Mouse (Mus musculus) MEL (cell line): Measurements from ENCODE around the gene Calm3. TPM values are rescaled to one million over a fixed set of nuclear protein-coding genes. Genes with fewer than 3 reads are reported as not detected.
A peak's percentile ranks its signal among the peaks of the same experiment; 100 is the strongest.

Experiments
- DNase-seq: peaks from one replicate; pipeline ENCODE4 v3.0.0; 2011; ENCODE audit warnings: low read depth, low spot score
- H3K27ac ChIP-seq: 2 replicates; pipeline ENCODE4 v1.5.1; 2012; ENCODE audit warnings: low read depth, mild to moderate bottlenecking, control low read depth, low read length, moderate library complexity; ENCODE audit not compliant: control insufficient read depth
- H3K27me3 ChIP-seq, 2 experiments: fragments of 150-350 bp in 1 of 2; sonication (generic) in 1 of 2; 2 replicates each; pipeline ENCODE4 v1.6.1; 2012; ENCODE audit warnings: low read length in 2 of 2, mild to moderate bottlenecking in 2 of 2, improper control_type of control experiment in 1 of 2, moderate library complexity in 1 of 2; ENCODE audit not compliant: insufficient read depth in 2 of 2, control insufficient read depth in 1 of 2
- H3K36me3 ChIP-seq, 2 experiments: 2 replicates each; pipeline ENCODE4 v1.6.1; 2012 to 2014; ENCODE audit warnings: low read length in 2 of 2, improper control_type of control experiment in 1 of 2, inconsistent platforms in 1 of 2, mild to moderate bottlenecking in 1 of 2; ENCODE audit not compliant: insufficient read depth in 2 of 2, control insufficient read depth in 1 of 2
- H3K4me1 ChIP-seq, 2 experiments: fragments of 150-350 bp in 1 of 2; sonication (generic) in 1 of 2; 2 replicates each; pipeline ENCODE4 v1.6.1; 2012; ENCODE audit warnings: low read length in 2 of 2, improper control_type of control experiment in 1 of 2, mild to moderate bottlenecking in 1 of 2; ENCODE audit not compliant: insufficient read depth in 2 of 2, control insufficient read depth in 1 of 2
- H3K4me3 ChIP-seq, 2 experiments: fragments of 150-350 bp in 1 of 2; sonication (generic) in 1 of 2; 2 replicates each; pipeline ENCODE4 v1.5.1; 2012; ENCODE audit warnings: low read depth in 2 of 2, low read length in 2 of 2, mild to moderate bottlenecking in 2 of 2, moderate library complexity in 2 of 2, control low read depth in 1 of 2, improper control_type of control experiment in 1 of 2; ENCODE audit not compliant: control insufficient read depth in 1 of 2, insufficient read depth in 1 of 2
- H3K79me2 ChIP-seq: 2 replicates; pipeline ENCODE4 v1.6.1; 2012; ENCODE audit warnings: mild to moderate bottlenecking, low read length, moderate library complexity; ENCODE audit not compliant: control insufficient read depth, poor library complexity, insufficient read depth
- H3K9ac ChIP-seq: 2 replicates; pipeline ENCODE4 v1.6.1; 2012; ENCODE audit warnings: low read depth, mild to moderate bottlenecking, control low read depth, low read length, moderate library complexity; ENCODE audit not compliant: control insufficient read depth, poor library complexity, severe bottlenecking
- H3K9me3 ChIP-seq: fragments of 150-350 bp; sonication (generic); replicated peaks from 2 replicates; pipeline ENCODE4 v1.6.1; 2012; ENCODE audit warnings: mild to moderate bottlenecking, low read length, improper control_type of control experiment, moderate library complexity; ENCODE audit not compliant: insufficient read depth
- BHLHE40 ChIP-seq: IDR thresholded peaks from 2 replicates; pipeline ENCODE4 v1.6.1; 2012; ENCODE audit warnings: low read depth, mild to moderate bottlenecking, inconsistent platforms, low read length, improper control_type of control experiment, borderline replicate concordance
- CHD1 ChIP-seq: IDR thresholded peaks from 2 replicates; pipeline ENCODE4 v1.6.1; 2012; ENCODE audit warnings: low read depth, mild to moderate bottlenecking, inconsistent platforms, low read length, improper control_type of control experiment
- CTCF ChIP-seq, 3 experiments: IDR thresholded peaks in 2 of 3; conservative IDR thresholded peaks in 1 of 3; 2 replicates each; pipeline ENCODE4 v1.5.1; 2011 to 2012; ENCODE audit warnings: low read length in 3 of 3, low read depth in 2 of 3, mild to moderate bottlenecking in 2 of 3, improper control_type of control experiment in 1 of 3, inconsistent platforms in 1 of 3, mixed read lengths in 1 of 3, moderate library complexity in 1 of 3; ENCODE audit not compliant: control insufficient read depth in 1 of 3, insufficient read depth in 1 of 3, poor library complexity in 1 of 3, severe bottlenecking in 1 of 3
- E2F4 ChIP-seq: IDR thresholded peaks from 2 replicates; pipeline ENCODE4 v1.6.1; 2011; ENCODE audit warnings: low read depth, low read length, improper control_type of control experiment, borderline replicate concordance
- ELF1 ChIP-seq: IDR thresholded peaks from 2 replicates; pipeline ENCODE4 v1.6.1; 2014; ENCODE audit warnings: low read depth, mild to moderate bottlenecking, inconsistent platforms, low read length, improper control_type of control experiment, moderate library complexity
- HCFC1 ChIP-seq: IDR thresholded peaks from 2 replicates; pipeline ENCODE4 v1.6.1; 2012; ENCODE audit warnings: low read depth, mild to moderate bottlenecking, inconsistent platforms, low read length, improper control_type of control experiment, moderate library complexity
- KAT2A ChIP-seq: conservative IDR thresholded peaks from 2 replicates; pipeline ENCODE4 v1.6.1; 2012; ENCODE audit warnings: low read depth, low read length, improper control_type of control experiment, inconsistent platforms
- MYB ChIP-seq: IDR thresholded peaks from 2 replicates; pipeline ENCODE4 v1.6.1; 2011; ENCODE audit warnings: mild to moderate bottlenecking, low read depth, low read length, improper control_type of control experiment
- NELFE ChIP-seq: IDR thresholded peaks from 2 replicates; pipeline ENCODE4 v1.6.1; 2011; ENCODE audit warnings: low read depth, low read length, improper control_type of control experiment
- POLR2AphosphoS2 ChIP-seq: IDR thresholded peaks from 2 replicates; pipeline ENCODE4 v1.6.1; 2011; ENCODE audit warnings: low read length, improper control_type of control experiment
- POLR2AphosphoS5 ChIP-seq: IDR thresholded peaks from 2 replicates; pipeline ENCODE4 v1.6.1; 2012; ENCODE audit warnings: low read depth, borderline replicate concordance, mild to moderate bottlenecking, inconsistent platforms, low read length, moderate library complexity, mixed read lengths
- RAD21 ChIP-seq: IDR thresholded peaks from 2 replicates; pipeline ENCODE4 v1.6.1; 2011; ENCODE audit warnings: mild to moderate bottlenecking, low read depth, low read length, improper control_type of control experiment
- RCOR1 ChIP-seq: IDR thresholded peaks from 2 replicates; pipeline ENCODE4 v1.6.1; 2012; ENCODE audit warnings: low read depth, mild to moderate bottlenecking, inconsistent platforms, low read length, improper control_type of control experiment
- SIN3A ChIP-seq: IDR thresholded peaks from 2 replicates; pipeline ENCODE4 v1.6.1; 2012; ENCODE audit warnings: low read length, improper control_type of control experiment, inconsistent platforms
- SMC3 ChIP-seq: IDR thresholded peaks from 2 replicates; pipeline ENCODE4 v1.6.1; 2011; ENCODE audit warnings: low read depth, low read length, improper control_type of control experiment
- TBP ChIP-seq: IDR thresholded peaks from 2 replicates; pipeline ENCODE4 v1.8.0; 2011; ENCODE audit warnings: low read depth, low read length, improper control_type of control experiment
- UBTF ChIP-seq: IDR thresholded peaks from 2 replicates; pipeline ENCODE4 v1.6.1; 2012; ENCODE audit warnings: low read depth, mild to moderate bottlenecking, inconsistent platforms, low read length, improper control_type of control experiment, moderate library complexity, borderline replicate concordance; ENCODE audit not compliant: insufficient read depth
- USF1 ChIP-seq: IDR thresholded peaks from 2 replicates; pipeline ENCODE4 v1.6.1; 2014; ENCODE audit warnings: low read depth, mild to moderate bottlenecking, inconsistent platforms, low read length, improper control_type of control experiment, moderate library complexity
- ZC3H11A ChIP-seq: IDR thresholded peaks from 2 replicates; pipeline ENCODE4 v1.6.1; 2012; ENCODE audit warnings: low read depth, mild to moderate bottlenecking, inconsistent platforms, low read length, improper control_type of control experiment
- ZKSCAN1 ChIP-seq: IDR thresholded peaks from 2 replicates; pipeline ENCODE4 v1.6.1; 2012; ENCODE audit warnings: low read depth, mild to moderate bottlenecking, inconsistent platforms, low read length, improper control_type of control experiment, moderate library complexity
- ZMIZ1 ChIP-seq: IDR thresholded peaks from 2 replicates; pipeline ENCODE4 v1.6.1; 2012; ENCODE audit warnings: low read depth, mild to moderate bottlenecking, inconsistent platforms, low read length, improper control_type of control experiment, moderate library complexity
- ZNF384 ChIP-seq: IDR thresholded peaks from 2 replicates; pipeline ENCODE4 v1.6.1; 2012; ENCODE audit warnings: low read depth, mild to moderate bottlenecking, inconsistent platforms, low read length, improper control_type of control experiment
- polyA plus RNA-seq, 2 experiments: library from polyadenylated mRNA; stranded (reverse) in 1 of 2; unstranded in 1 of 2; fragments of >175 nt in 1 of 2; fragments of >200 nt in 1 of 2; gene quantifications; 2 replicates each; pipeline versions ENCODE4 v1.2.1 to v1.2.4; 2012; ENCODE audit warnings: low replicate concordance in 2 of 2, low read depth in 1 of 2; ENCODE audit not compliant: insufficient read length in 2 of 2, insufficient read depth in 1 of 2, missing spikeins in 1 of 2
- total RNA-seq: library from RNA; depleted of rRNA; stranded (reverse); fragments of 300-350 nt; gene quantifications from 2 replicates; pipeline ENCODE4 v1.2.3, GENCODE M21; 2012

Gene Calm3
- total and polyA plus RNA-seq, 3 experiments, result 482 to 1,030 (median 515) TPM

DNA sequence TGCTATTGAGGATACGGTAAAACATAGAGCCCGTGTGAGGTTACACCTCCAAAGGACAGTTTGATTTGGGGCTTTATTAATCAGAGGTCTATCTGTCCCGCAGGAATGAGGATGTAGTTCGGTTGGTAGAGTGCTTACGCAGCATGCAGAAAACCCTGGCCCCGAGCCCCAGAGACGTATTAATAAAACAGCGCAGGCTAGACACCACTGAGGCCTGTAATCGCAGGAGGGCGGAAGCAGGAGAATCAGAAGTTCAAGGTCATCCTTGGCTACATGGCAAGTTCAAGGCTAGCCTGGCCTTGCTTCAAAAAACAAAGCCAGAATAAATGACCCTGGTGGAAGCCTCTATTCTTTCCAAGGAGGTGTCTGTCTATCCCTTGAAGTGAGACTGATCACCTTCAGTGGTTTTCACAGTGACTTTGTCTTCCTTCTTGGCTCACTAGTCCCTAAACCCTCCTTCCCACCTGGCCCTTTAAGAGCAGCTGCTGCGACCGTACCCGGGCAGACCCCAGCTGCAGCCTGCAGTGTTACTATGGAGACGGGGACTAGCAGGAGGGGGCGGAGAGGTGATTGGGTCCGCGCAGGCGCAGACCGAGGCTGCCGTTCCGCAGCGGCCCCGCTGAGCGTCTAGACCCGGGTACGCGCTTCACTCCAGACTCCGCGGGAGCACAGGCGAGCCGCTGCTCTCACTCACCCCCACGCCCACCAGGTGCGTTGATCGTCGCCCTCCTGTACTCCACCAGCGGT, 20.3 kb upstream of the Calm3 start, which contains the start of gene Pnmal2:
Pnmal2 (plus strand) TSS at position 622 of the 747 bp plus-strand sequence.
- H3K36me3 ChIP-seq, result no peaks in the 10 kb centered on the region
- H3K9ac ChIP-seq, result no peak within 1 kb of the TSS
- TF ChIP-seq ZKSCAN1 (no peak), NELFE (no peak), SMC3 (no peak), RAD21 (no peak), RCOR1 (no peak), BHLHE40 (no peak), HCFC1 (no peak), CTCF (IDR thresholded peaks at IDR 0.05 in 2 of 3, conservative IDR thresholded peaks at IDR 0.05 in 1 of 3; ENCODE audit: control insufficient read depth in 1 of 3, insufficient read depth in 1 of 3, low read depth in 2 of 3, low read length in 3 of 3, poor library complexity in 1 of 3, severe bottlenecking in 1 of 3) (no peak), TBP (no peak), KAT2A (no peak), UBTF (no peak), MYB (no peak), USF1 (no peak), SIN3A (no peak), CHD1 (no peak), ZC3H11A (no peak), ELF1 (no peak), POLR2AphosphoS5 (no peak), POLR2AphosphoS2 (no peak), ZMIZ1 (no peak)
- TF ChIP-seq, all 39 proteins: peak for 0
- no peak for DNase-seq
- H3K4me3 ChIP-seq, result no peak within 1 kb of the TSS
- no peaks in the 10 kb centered on the region for H3K79me2 ChIP-seq
- H3K27ac ChIP-seq, result no peak within 1 kb of the TSS
- H3K27me3 ChIP-seq, result no peaks in the 10 kb centered on the region
- no peaks in the 10 kb centered on the region for H3K4me1 ChIP-seq
- no peaks in the 10 kb centered on the region for H3K9me3 ChIP-seq

DNA sequence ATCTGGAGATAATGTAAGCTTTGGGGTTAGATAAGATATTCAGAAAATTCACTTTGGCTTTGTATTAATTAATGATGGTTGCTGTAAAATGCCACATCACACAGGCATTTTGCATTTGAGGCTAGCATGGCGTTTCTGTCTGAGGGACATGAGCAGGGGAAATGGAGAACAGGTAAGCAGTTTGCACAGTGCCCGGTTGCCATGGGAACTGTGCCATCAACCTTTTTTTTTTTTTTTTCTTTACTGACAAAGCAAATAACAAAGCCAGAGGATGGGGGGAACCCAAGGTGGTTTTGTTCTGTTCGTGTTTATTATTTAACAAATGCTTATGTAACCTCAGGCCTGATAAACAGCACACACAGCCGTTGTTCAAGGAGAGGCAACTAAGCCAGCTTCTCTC, 18.9 kb upstream of the Calm3 start:
- no peak for DNase-seq
- H3K9ac ChIP-seq, result no peak overlapping the region
- no peak overlapping the region for H3K4me3 ChIP-seq
- no peaks in the 10 kb centered on the region for H3K4me1 ChIP-seq
- no peaks in the 10 kb centered on the region for H3K27me3 ChIP-seq
- TF ChIP-seq E2F4 (no peak), ZNF384 (0 out of 2 replicates have a peak, but pooled peaks have one; percentile 28)
- no peak overlapping the region for H3K27ac ChIP-seq
- H3K36me3 ChIP-seq, result no peaks in the 10 kb centered on the region
- no peaks in the 10 kb centered on the region for H3K9me3 ChIP-seq
- no peaks in the 10 kb centered on the region for H3K79me2 ChIP-seq
